Mouse (Mus musculus) intestine, postnatal 0 days (tissue): ENCODE measurements around the gene Tet1. TPM values are rescaled to one million over a fixed set of nuclear protein-coding genes. Genes with fewer than 3 reads are reported as not detected.

Experiments
- ATAC-seq: fragments of 200-750 bp; cut with Nextera tagmentation; 2 replicates; pipeline ENCODE4 v1.8.0; 2017; ENCODE audit warnings: mild to moderate bottlenecking, moderate TSS enrichment, moderate library complexity
- H3K27ac ChIP-seq: fragments of 300-500 bp; sonication (generic); 2 replicates; pipeline ENCODE4 v1.5.1; 2014; ENCODE audit warnings: mild to moderate bottlenecking, low read depth, low read length, moderate library complexity
- H3K27me3 ChIP-seq: fragments of 300-500 bp; sonication (generic); replicated peaks from 2 replicates; pipeline ENCODE4 v1.6.1; 2014; ENCODE audit warnings: low read length, mixed read lengths; ENCODE audit not compliant: control insufficient read depth, insufficient read depth
- H3K36me3 ChIP-seq: fragments of 300-500 bp; sonication (generic); 2 replicates; pipeline ENCODE4 v1.6.1; 2014; ENCODE audit warnings: mild to moderate bottlenecking, moderate library complexity; ENCODE audit not compliant: control insufficient read depth, insufficient read depth
- H3K4me1 ChIP-seq: fragments of 300-500 bp; sonication (generic); replicated peaks from 2 replicates; pipeline ENCODE4 v1.6.1; 2014; ENCODE audit warnings: antibody characterized with exemption, low read length, mixed read lengths; ENCODE audit not compliant: control insufficient read depth, insufficient read depth
- H3K4me2 ChIP-seq: fragments of 300-500 bp; sonication (generic); replicated peaks from 2 replicates; pipeline ENCODE4 v1.6.1; 2014; ENCODE audit warnings: low read depth, mild to moderate bottlenecking, moderate library complexity
- H3K4me3 ChIP-seq: fragments of 300-500 bp; sonication (generic); 2 replicates; pipeline ENCODE4 v1.5.1; 2014; ENCODE audit warnings: low read depth, low read length
- H3K9ac ChIP-seq: fragments of 300-500 bp; sonication (generic); 2 replicates; pipeline ENCODE4 v1.6.1; 2014; ENCODE audit warnings: mild to moderate bottlenecking, low read depth, low read length
- H3K9me3 ChIP-seq: fragments of 300-500 bp; sonication (generic); 2 replicates; pipeline ENCODE4 v1.6.1; 2016; ENCODE audit warnings: mixed run types; ENCODE audit not compliant: control insufficient read depth
- CTCF ChIP-seq: sonication (generic); IDR thresholded peaks from 2 replicates; pipeline ENCODE4 v1.5.1; 2016; ENCODE audit warnings: low read depth, mild to moderate bottlenecking, control low read depth, antibody characterized with exemption, moderate library complexity
- WGBS: fragments of 180-500 bp; shearing (Covaris S2); extraction: QIAGEN DNeasy Blood & Tissue Kit; methylation state at CpG from one replicate; pipeline ENCODE4 v1.1.7; 2014; 5-methylcytosine and 5-hydroxymethylcytosine counted together
- polyA plus RNA-seq: library from polyadenylated mRNA; unstranded; fragments of >200 nt; fragmentation: Nextera tagmentation; extraction: Ambion mirVana; gene quantifications from 2 replicates; pipeline ENCODE4 v1.2.1, GENCODE M21; 2015

Tet1 gene
- polyA plus RNA-seq, 1 experiment from 2014 or later, result 3.0 TPM

DNA sequence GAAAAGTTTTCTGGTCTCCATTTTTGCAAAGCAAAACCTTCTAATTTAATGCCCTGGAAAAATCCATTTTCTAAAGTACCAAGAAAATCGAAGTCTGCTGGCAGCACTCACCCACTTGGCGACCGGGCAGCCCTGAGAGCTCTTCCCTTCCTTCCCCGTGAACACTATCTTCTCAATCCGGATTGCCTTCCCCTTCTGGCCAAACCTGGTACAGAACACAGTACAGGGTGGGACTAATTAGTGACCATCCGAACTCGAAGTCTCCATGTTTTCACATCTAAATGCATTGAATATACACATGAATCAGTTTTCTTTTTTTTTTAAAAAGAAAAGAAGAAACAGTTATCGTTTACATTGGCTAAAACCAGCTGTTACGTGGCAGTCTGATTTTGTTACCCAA lies 76.0 kb downstream of the Tet1 start:
- Histone ChIP-seq H3K27ac (no peak overlapping the region), H3K9me3 (no peaks in the 10 kb centered on the region), H3K4me3 (no peak overlapping the region), H3K4me2 (no peak overlapping the region), H3K4me1 (no peaks in the 10 kb centered on the region), H3K27me3 (no peaks in the 10 kb centered on the region), H3K36me3 (no peaks in the 10 kb centered on the region), H3K9ac (no peak overlapping the region)
- WGBS, result 79% methylated on average over 9 of the region's 9 CpGs
- 0 out of 2 replicates have a peak, but pooled peaks have one; percentile 13 for TF ChIP-seq CTCF
- ATAC-seq, result no peak

DNA sequence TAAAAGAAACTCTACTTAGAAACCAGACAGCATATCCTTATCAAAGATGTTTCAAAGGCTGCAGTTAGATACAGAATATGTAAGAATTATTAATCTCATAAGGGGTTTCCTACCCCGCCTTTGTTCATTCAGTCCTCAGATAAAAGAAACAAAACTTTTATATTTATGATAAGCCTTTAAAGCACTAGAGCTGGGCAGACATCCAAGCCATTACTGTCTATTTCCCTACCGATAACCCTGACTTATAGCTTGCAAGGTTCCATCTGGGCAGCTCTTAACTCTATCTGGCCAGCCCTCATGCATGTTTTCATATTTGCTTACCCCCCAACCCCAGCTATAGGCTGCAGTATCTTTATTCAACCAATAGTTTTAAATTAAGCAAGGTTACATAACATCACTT lies 77.2 kb downstream of the Tet1 start:
- ATAC-seq, result no peak

DNA sequence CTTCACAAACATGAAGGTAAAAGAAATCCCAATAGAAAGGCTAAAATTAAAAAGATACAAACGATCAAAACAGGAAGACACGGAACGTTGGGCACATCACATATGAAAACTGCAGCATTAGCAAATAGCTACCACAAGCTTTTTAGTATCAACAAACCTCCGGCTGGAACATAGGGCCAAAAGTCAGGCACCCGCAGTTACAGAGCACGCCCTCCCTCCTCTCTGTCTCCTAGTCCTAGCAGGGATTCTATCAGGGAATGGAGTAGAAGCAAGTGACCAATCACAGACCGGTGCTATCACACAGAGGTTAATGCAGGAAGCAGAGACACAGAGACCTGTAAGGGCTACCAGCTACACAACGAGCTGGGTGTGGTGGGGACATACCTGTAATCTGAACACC lies 84.3 kb downstream of the Tet1 start:
- H3K27ac ChIP-seq, result no peak overlapping the region
- no peak for TF ChIP-seq CTCF
- no peak overlapping the region for H3K4me2 ChIP-seq
- no peak for ATAC-seq
- H3K4me1 ChIP-seq, result no peaks in the 10 kb centered on the region
- H3K9me3 ChIP-seq, result no peaks in the 10 kb centered on the region
- no peak overlapping the region for H3K4me3 ChIP-seq
- H3K36me3 ChIP-seq, result no peaks in the 10 kb centered on the region
- H3K9ac ChIP-seq, result no peak overlapping the region
- H3K27me3 ChIP-seq, result no peaks in the 10 kb centered on the region
- WGBS, result 71% methylated on average over 8 of the region's 8 CpGs

More for the DNA sequence above, 77.2 kb downstream of the Tet1 start:
- Histone ChIP-seq H3K9ac (no peak overlapping the region), H3K36me3 (no peaks in the 10 kb centered on the region), H3K4me2 (no peak overlapping the region), H3K9me3 (no peaks in the 10 kb centered on the region), H3K27me3 (no peaks in the 10 kb centered on the region), H3K4me1 (no peaks in the 10 kb centered on the region), H3K27ac (no peak overlapping the region), H3K4me3 (no peak overlapping the region)
- no peak for TF ChIP-seq CTCF
- 54% methylated on average over 2 of the region's 2 CpGs for whole genome bisulfite sequencing

DNA sequence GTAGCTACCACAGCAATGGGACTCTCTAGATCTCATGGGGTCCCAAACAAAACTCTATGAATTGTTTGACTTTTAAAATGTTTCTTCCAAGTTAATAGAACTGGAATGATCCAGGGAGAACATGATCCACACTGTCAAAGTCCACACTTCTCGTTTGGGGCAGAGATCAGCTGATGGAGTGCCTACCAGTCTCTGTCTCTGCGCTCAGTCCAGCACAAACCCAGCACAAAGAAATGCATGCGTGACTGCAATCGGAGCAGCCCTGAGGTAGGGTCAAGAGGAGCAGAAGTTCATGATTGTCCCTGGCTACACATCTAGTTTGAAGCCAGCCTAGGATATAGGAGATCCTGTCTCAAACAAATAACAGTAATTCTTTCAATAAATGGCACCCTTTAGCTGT lies 85.4 kb downstream of the Tet1 start:
- no peak for TF ChIP-seq CTCF
- H3K9me3 ChIP-seq, result no peaks in the 10 kb centered on the region
- H3K9ac ChIP-seq, result no peak overlapping the region
- WGBS, result 81% methylated on average over 4 of the region's 4 CpGs
- H3K27me3 ChIP-seq, result no peaks in the 10 kb centered on the region
- H3K4me2 ChIP-seq, result no peak overlapping the region
- no peaks in the 10 kb centered on the region for H3K4me1 ChIP-seq
- no peak for ATAC-seq
- H3K36me3 ChIP-seq, result no peaks in the 10 kb centered on the region
- H3K27ac ChIP-seq, result no peak overlapping the region
- H3K4me3 ChIP-seq, result no peak overlapping the region

DNA sequence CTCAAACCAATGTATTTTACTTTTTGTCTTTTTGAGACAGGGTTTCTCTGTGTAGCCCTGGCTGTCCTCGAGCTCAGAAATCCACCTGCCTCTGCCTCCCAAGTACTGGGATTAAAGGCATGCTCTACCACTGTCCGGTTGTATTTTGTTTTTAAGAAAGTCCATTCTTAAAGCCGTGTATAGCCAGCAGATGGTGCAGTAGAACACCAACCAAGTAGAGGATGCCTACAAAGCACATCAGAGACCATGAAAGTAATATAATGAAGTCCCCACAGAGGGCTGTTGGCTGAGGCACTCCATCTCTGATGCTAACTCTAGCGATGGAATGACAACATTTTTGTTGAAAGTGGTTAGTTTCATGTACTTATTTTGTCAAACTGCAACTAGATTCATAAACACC lies 98.8 kb downstream of the Tet1 start:
- Histone ChIP-seq H3K27me3 (no peaks in the 10 kb centered on the region), H3K9me3 (no peaks in the 10 kb centered on the region), H3K36me3 (peaks cover 3% of the 10 kb centered on the region; the same call in 1 of the 2 replicates), H3K9ac (no peak overlapping the region), H3K4me3 (no peak overlapping the region), H3K4me2 (no peak overlapping the region), H3K27ac (no peak overlapping the region), H3K4me1 (no peaks in the 10 kb centered on the region)
- ATAC-seq, result no peak
- peak; percentile 55 for TF ChIP-seq CTCF
- WGBS, result 81% methylated on average over 4 of the region's 4 CpGs

DNA sequence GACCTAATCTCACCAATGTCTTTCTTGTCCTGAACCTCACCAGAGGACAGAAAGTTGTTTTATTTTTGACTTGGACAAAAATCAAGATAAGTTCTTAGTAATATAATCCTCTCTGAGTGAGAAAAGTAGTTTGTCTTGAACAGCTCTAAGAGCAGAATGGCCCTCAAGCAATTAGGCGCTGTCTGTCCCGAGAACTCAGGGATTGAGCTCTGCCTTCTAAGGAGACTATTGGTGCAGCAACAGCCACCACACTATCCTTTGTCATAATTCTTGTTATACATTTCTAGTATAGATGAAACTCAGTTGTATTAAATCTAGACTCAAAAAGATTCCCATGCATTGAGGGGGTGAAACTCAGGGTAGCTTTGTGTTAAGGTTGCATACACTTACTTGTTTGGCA lies 100.0 kb downstream of the Tet1 start:
- Histone ChIP-seq H3K4me1 (no peaks in the 10 kb centered on the region), H3K27ac (no peak overlapping the region), H3K9ac (no peak overlapping the region), H3K9me3 (no peaks in the 10 kb centered on the region), H3K4me2 (no peak overlapping the region), H3K36me3 (no peaks in the 10 kb centered on the region), H3K27me3 (no peaks in the 10 kb centered on the region), H3K4me3 (no peak overlapping the region)
- no peak for ATAC-seq
- TF ChIP-seq CTCF, result no peak
- 96% methylated on average over 2 of the region's 2 CpGs for WGBS

DNA sequence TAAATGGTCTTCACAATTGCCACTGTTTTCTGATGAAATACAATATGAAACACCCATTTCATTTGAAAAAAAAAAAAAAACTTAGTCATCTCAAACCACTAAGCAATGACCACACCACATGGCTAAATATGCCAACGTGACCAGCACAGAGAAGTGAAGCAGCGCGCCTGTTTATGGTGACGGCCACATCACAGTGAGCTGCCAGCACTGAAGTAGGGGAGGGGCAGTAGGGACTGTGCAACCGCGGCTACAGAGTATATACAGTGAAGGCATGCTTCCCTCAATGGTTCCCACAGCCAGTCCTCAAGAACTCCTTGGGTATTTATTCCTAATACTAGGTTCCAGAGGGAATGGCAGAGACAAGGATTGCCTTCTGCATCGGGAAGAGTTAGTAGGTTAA lies 100.5 kb downstream of the Tet1 start:
- no peak for TF ChIP-seq CTCF
- WGBS, result 90% methylated on average over 7 of the region's 7 CpGs
- Histone ChIP-seq H3K9ac (no peak overlapping the region), H3K4me1 (no peaks in the 10 kb centered on the region), H3K9me3 (no peaks in the 10 kb centered on the region), H3K27me3 (no peaks in the 10 kb centered on the region), H3K27ac (no peak overlapping the region), H3K4me2 (no peak overlapping the region), H3K36me3 (no peaks in the 10 kb centered on the region), H3K4me3 (no peak overlapping the region)
- no peak for ATAC-seq
